Mouse (Mus musculus): ENCODE measurements around the gene Camkv. TPM values are rescaled to one million over a fixed set of nuclear protein-coding genes. Genes with fewer than 3 reads are reported as not detected.
A peak's percentile ranks its signal among the peaks of the same experiment; 100 is the strongest.

Gene Camkv
- 3.6 and 4.5 TPM in 2 replicates for polyA plus RNA-seq (2014; fragmentation: Nextera tagmentation; extraction: Ambion mirVana)

DNA sequence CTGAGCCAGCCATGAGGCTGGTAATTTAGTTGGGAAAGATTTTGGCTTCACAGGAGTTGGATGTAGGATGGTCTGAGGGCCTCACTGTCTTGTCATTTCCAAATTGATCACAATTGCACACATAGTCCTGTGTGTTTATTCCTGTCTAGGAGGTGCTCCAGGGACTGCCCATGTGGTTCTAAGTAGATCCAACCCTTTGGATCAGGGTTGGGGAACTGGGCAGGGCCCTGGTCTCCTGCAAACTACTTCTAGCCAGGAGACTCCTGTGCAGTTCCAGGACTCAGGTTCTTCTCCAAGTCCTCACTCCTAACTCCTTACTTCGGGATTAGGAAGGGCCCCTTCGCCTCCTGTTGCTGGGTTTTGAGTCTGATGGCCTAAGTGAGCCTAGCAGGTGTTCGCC lies at the start of gene Camkv:
Gene Camkv (plus strand): TSS at position 301 of the 400 bp plus-strand sequence.
- H3K9ac ChIP-seq (ENCODE audit: low read depth, low read length) = peak within 1 kb of the TSS; percentile 52
- peaks cover 4% of the 10 kb centered on the region for H3K27me3 ChIP-seq (ENCODE audit: control insufficient read depth, insufficient read depth, low read length)
- peaks cover 17% of the 10 kb centered on the region for H3K4me1 ChIP-seq (replicated peaks; ENCODE audit: control insufficient read depth, insufficient read depth, low read length)
- WGBS = 7% methylated on average over 3 of the region's 3 CpGs
- peak within 1 kb of the TSS; percentile 69 for H3K4me2 ChIP-seq (replicated peaks; ENCODE audit: low read depth, low read length)
- H3K27ac ChIP-seq (ENCODE audit: low read depth, low read length) = no peak within 1 kb of the TSS
- H3K4me3 ChIP-seq (ENCODE audit: low read depth, low read length) = peak within 1 kb of the TSS; percentile 41
- no peaks in the 10 kb centered on the region for H3K36me3 ChIP-seq (ENCODE audit: control insufficient read depth, insufficient read depth, low read length)
- DNase-seq (ENCODE audit: low spot score) (no peak), ATAC-seq (ENCODE audit: low FRiP score) (no peak)
- H3K9me3 ChIP-seq (ENCODE audit: control insufficient read depth, low read length) = no peaks in the 10 kb centered on the region

- no peaks in the 10 kb centered on the region for H3K9me3 ChIP-seq (ENCODE audit: control insufficient read depth, low read length)
- H3K27me3 ChIP-seq (ENCODE audit: control insufficient read depth, insufficient read depth, low read length) = no peaks in the 10 kb centered on the region; the same call in 1 of the 2 replicates
- peak within 1 kb of the TSS; percentile 74 for H3K4me2 ChIP-seq (replicated peaks; ENCODE audit: low read depth, low read length)
- DNase-seq (ENCODE audit: low spot score) (peak; percentile 87), ATAC-seq (ENCODE audit: low FRiP score) (peak; percentile 96)
- peak within 1 kb of the TSS; percentile 62 for H3K9ac ChIP-seq (ENCODE audit: low read depth, low read length)
- H3K4me3 ChIP-seq (ENCODE audit: low read depth, low read length) = peak within 1 kb of the TSS; percentile 64
- no peaks in the 10 kb centered on the region for H3K36me3 ChIP-seq (ENCODE audit: control insufficient read depth, insufficient read depth, low read length)
- 0 out of 2 replicates have a peak within 1 kb of the TSS, but pooled peaks have one; percentile 11 for H3K27ac ChIP-seq (ENCODE audit: low read depth, low read length)
- WGBS = under 1% methylated on average over 28 of the region's 28 CpGs
- H3K4me1 ChIP-seq (replicated peaks; ENCODE audit: control insufficient read depth, insufficient read depth, low read length) = no peaks in the 10 kb centered on the region; the same call in 1 of the 2 replicates
Measured at GRCm38 (mm10) chr9:107887804-107888266, 47.6 kb upstream of the Camkv start, which contains the start of gene Mon1a. Gene Mon1a, plus strand, starts transcription at chr9:107888151.

DNA sequence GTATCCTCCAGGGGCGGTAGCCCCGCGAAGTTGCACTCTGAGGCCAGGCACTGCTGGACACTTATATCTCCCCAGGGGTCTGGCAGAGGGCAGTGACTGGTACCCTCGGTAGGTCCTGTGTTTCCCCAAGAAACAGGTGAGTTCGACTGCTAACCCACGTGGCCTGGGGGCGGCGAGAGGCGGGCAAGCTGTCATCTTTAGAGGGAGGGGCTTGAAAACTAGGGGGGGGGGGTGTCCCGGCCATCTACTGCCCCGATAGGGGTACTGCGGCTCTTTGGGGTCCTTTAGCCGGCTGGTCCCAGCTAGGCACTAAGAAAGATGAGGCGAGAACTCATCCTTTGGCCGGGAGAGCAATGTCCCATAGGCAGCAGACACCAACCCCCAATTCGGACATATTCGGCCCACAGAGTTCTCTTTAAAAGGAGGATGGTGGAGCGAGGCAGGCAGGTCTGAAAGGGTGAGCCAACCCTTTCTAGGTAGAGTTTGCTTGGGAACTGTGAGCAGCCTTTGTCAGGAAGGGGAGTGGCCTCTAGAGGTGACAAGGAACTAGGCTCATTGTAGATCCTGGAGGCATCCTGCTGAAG lies 47.1 kb upstream of the Camkv start:
- Histone ChIP-seq H3K27me3 (ENCODE audit: control insufficient read depth, insufficient read depth, low read length) (no peaks in the 10 kb centered on the region; the same call in 1 of the 2 replicates), H3K27ac (ENCODE audit: low read depth, low read length) (0 out of 2 replicates have a peak overlapping the region, but pooled peaks have one; percentile 11), H3K9me3 (ENCODE audit: control insufficient read depth, low read length) (no peaks in the 10 kb centered on the region), H3K9ac (ENCODE audit: low read depth, low read length) (peak overlapping the region; percentile 62), H3K4me1 (replicated peaks; ENCODE audit: control insufficient read depth, insufficient read depth, low read length) (no peaks in the 10 kb centered on the region; the same call in 1 of the 2 replicates), H3K36me3 (ENCODE audit: control insufficient read depth, insufficient read depth, low read length) (no peaks in the 10 kb centered on the region), H3K4me2 (replicated peaks; ENCODE audit: low read depth, low read length) (peak overlapping the region; percentile 74), H3K4me3 (ENCODE audit: low read depth, low read length) (peak overlapping the region; percentile 64)
- ATAC-seq (ENCODE audit: low FRiP score) = peak; percentile 87
- DNase-seq (ENCODE audit: low spot score) = no peak
- WGBS = under 1% methylated on average over 18 of the region's 18 CpGs

GRCm38 (mm10) chr9:107890260-107890659 lies 45.2 kb upstream of the Camkv start:
- H3K4me2 ChIP-seq (replicated peaks; ENCODE audit: low read depth, low read length) = no peak overlapping the region
- H3K36me3 ChIP-seq (ENCODE audit: control insufficient read depth, insufficient read depth, low read length) = no peaks in the 10 kb centered on the region
- H3K27ac ChIP-seq (ENCODE audit: low read depth, low read length) = no peak overlapping the region
- no peak for ATAC-seq (ENCODE audit: low FRiP score)
- 83% methylated on average over 6 of the region's 6 CpGs for WGBS
- H3K4me3 ChIP-seq (ENCODE audit: low read depth, low read length) = no peak overlapping the region
- no peak overlapping the region for H3K9ac ChIP-seq (ENCODE audit: low read depth, low read length)
- no peaks in the 10 kb centered on the region; the same call in 1 of the 2 replicates for H3K4me1 ChIP-seq (replicated peaks; ENCODE audit: control insufficient read depth, insufficient read depth, low read length)
- no peaks in the 10 kb centered on the region for H3K9me3 ChIP-seq (ENCODE audit: control insufficient read depth, low read length)
- H3K27me3 ChIP-seq (ENCODE audit: control insufficient read depth, insufficient read depth, low read length) = no peaks in the 10 kb centered on the region; the same call in 1 of the 2 replicates
- DNase-seq (ENCODE audit: low spot score) = no peak

- H3K4me3 ChIP-seq (ENCODE audit: low read depth, low read length) = no peak overlapping the region
- DNase-seq (ENCODE audit: low spot score) = no peak
- H3K27me3 ChIP-seq (ENCODE audit: control insufficient read depth, insufficient read depth, low read length) = no peaks in the 10 kb centered on the region; the same call in 1 of the 2 replicates
- 100% methylated on average over 1 of the region's 1 CpGs for WGBS
- H3K36me3 ChIP-seq (ENCODE audit: control insufficient read depth, insufficient read depth, low read length) = no peaks in the 10 kb centered on the region
- ATAC-seq (ENCODE audit: low FRiP score) = no peak
- no peaks in the 10 kb centered on the region for H3K9me3 ChIP-seq (ENCODE audit: control insufficient read depth, low read length)
- no peak overlapping the region for H3K4me2 ChIP-seq (replicated peaks; ENCODE audit: low read depth, low read length)
- no peak overlapping the region for H3K27ac ChIP-seq (ENCODE audit: low read depth, low read length)
- H3K4me1 ChIP-seq (replicated peaks; ENCODE audit: control insufficient read depth, insufficient read depth, low read length) = no peaks in the 10 kb centered on the region; the same call in 1 of the 2 replicates
- no peak overlapping the region for H3K9ac ChIP-seq (ENCODE audit: low read depth, low read length)
Measured at GRCm38 (mm10) chr9:107891023-107891422, 44.5 kb upstream of the Camkv start.

DNA sequence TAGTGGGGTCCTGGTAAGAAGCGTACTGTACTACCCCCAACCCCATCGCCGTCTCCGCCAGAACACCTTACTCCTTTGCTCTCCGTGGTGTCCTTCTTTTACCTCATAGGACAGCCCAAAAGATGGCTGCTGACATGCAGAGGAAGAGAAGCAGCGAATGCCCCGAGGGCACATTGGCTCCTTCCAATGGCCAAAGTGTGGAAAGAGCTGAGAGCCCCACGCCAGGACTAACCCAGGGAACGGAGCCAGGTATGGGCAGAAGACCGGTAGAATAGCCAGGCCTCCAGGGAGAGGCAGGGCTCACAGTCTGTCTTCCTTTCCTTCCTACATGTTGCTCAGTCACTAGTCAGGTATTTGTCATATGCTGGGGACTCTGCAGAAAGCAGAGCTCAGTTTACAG lies 36.9 kb upstream of the Camkv start:
- no peaks in the 10 kb centered on the region for H3K36me3 ChIP-seq (ENCODE audit: control insufficient read depth, insufficient read depth, low read length)
- no peaks in the 10 kb centered on the region for H3K9me3 ChIP-seq (ENCODE audit: control insufficient read depth, low read length)
- 82% methylated on average over 10 of the region's 10 CpGs for WGBS
- ATAC-seq (ENCODE audit: low FRiP score) (no peak), DNase-seq (ENCODE audit: low spot score) (no peak)
- peaks cover 11% of the 10 kb centered on the region for H3K27me3 ChIP-seq (ENCODE audit: control insufficient read depth, insufficient read depth, low read length)
- no peak overlapping the region for H3K4me2 ChIP-seq (replicated peaks; ENCODE audit: low read depth, low read length)
- H3K9ac ChIP-seq (ENCODE audit: low read depth, low read length) = no peak overlapping the region
- no peak overlapping the region for H3K27ac ChIP-seq (ENCODE audit: low read depth, low read length)
- H3K4me3 ChIP-seq (ENCODE audit: low read depth, low read length) = no peak overlapping the region
- H3K4me1 ChIP-seq (replicated peaks; ENCODE audit: control insufficient read depth, insufficient read depth, low read length) = peaks cover 4% of the 10 kb centered on the region; the same call in 1 of the 2 replicates

- WGBS = 76% methylated on average over 12 of the region's 12 CpGs
- Histone ChIP-seq H3K4me2 (replicated peaks; ENCODE audit: low read depth, low read length) (no peak overlapping the region), H3K4me3 (ENCODE audit: low read depth, low read length) (no peak overlapping the region), H3K27ac (ENCODE audit: low read depth, low read length) (no peak overlapping the region), H3K9ac (ENCODE audit: low read depth, low read length) (no peak overlapping the region), H3K4me1 (replicated peaks; ENCODE audit: control insufficient read depth, insufficient read depth, low read length) (peaks cover 4% of the 10 kb centered on the region; the same call in 1 of the 2 replicates), H3K36me3 (ENCODE audit: control insufficient read depth, insufficient read depth, low read length) (no peaks in the 10 kb centered on the region), H3K27me3 (ENCODE audit: control insufficient read depth, insufficient read depth, low read length) (peaks cover 11% of the 10 kb centered on the region), H3K9me3 (ENCODE audit: control insufficient read depth, low read length) (no peaks in the 10 kb centered on the region)
- DNase-seq (ENCODE audit: low spot score) (no peak), ATAC-seq (ENCODE audit: low FRiP score) (no peak)
Measured at GRCm38 (mm10) chr9:107899855-107900254, 35.6 kb upstream of the Camkv start.

- Histone ChIP-seq H3K9ac (ENCODE audit: low read depth, low read length) (no peak overlapping the region), H3K9me3 (ENCODE audit: control insufficient read depth, low read length) (no peaks in the 10 kb centered on the region), H3K27me3 (ENCODE audit: control insufficient read depth, insufficient read depth, low read length) (peaks cover 11% of the 10 kb centered on the region), H3K36me3 (ENCODE audit: control insufficient read depth, insufficient read depth, low read length) (no peaks in the 10 kb centered on the region), H3K4me3 (ENCODE audit: low read depth, low read length) (peak overlapping the region; percentile 17), H3K4me1 (replicated peaks; ENCODE audit: control insufficient read depth, insufficient read depth, low read length) (peaks cover 4% of the 10 kb centered on the region; the same call in 1 of the 2 replicates), H3K27ac (ENCODE audit: low read depth, low read length) (no peak overlapping the region), H3K4me2 (replicated peaks; ENCODE audit: low read depth, low read length) (peak overlapping the region; percentile 42)
- WGBS = 4% methylated on average over 41 of the region's 44 CpGs
- ATAC-seq (ENCODE audit: low FRiP score) (peak; percentile 55; the same call in 1 of the 2 replicates), DNase-seq (ENCODE audit: low spot score) (peak; percentile 89)
Measured at GRCm38 (mm10) chr9:107900840-107901626, 34.4 kb upstream of the Camkv start.

Data from hindbrain, embryonic 11.5 days (tissue).